Mouse (Mus musculus) MEL (cell line): Measurements from ENCODE around the gene Lrig3. TPM values are rescaled to one million over a fixed set of nuclear protein-coding genes. Genes with fewer than 3 reads are reported as not detected.

Experiments used
- DNase-seq: peaks from one replicate; pipeline ENCODE4 v3.0.0; 2011; ENCODE audit warnings: low read depth, low spot score
- H3K27ac ChIP-seq: 2 replicates; pipeline ENCODE4 v1.5.1; 2012; ENCODE audit warnings: low read depth, mild to moderate bottlenecking, control low read depth, low read length, moderate library complexity; ENCODE audit not compliant: control insufficient read depth
- H3K27me3 ChIP-seq, 2 experiments: fragments of 150-350 bp in 1 of 2; sonication (generic) in 1 of 2; 2 replicates each; pipeline ENCODE4 v1.6.1; 2012; ENCODE audit warnings: low read length in 2 of 2, mild to moderate bottlenecking in 2 of 2, improper control_type of control experiment in 1 of 2, moderate library complexity in 1 of 2; ENCODE audit not compliant: insufficient read depth in 2 of 2, control insufficient read depth in 1 of 2
- H3K36me3 ChIP-seq, 2 experiments: 2 replicates each; pipeline ENCODE4 v1.6.1; 2012 to 2014; ENCODE audit warnings: low read length in 2 of 2, improper control_type of control experiment in 1 of 2, inconsistent platforms in 1 of 2, mild to moderate bottlenecking in 1 of 2; ENCODE audit not compliant: insufficient read depth in 2 of 2, control insufficient read depth in 1 of 2
- H3K4me1 ChIP-seq, 2 experiments: fragments of 150-350 bp in 1 of 2; sonication (generic) in 1 of 2; 2 replicates each; pipeline ENCODE4 v1.6.1; 2012; ENCODE audit warnings: low read length in 2 of 2, improper control_type of control experiment in 1 of 2, mild to moderate bottlenecking in 1 of 2; ENCODE audit not compliant: insufficient read depth in 2 of 2, control insufficient read depth in 1 of 2
- H3K4me3 ChIP-seq, 2 experiments: fragments of 150-350 bp in 1 of 2; sonication (generic) in 1 of 2; 2 replicates each; pipeline ENCODE4 v1.5.1; 2012; ENCODE audit warnings: low read depth in 2 of 2, low read length in 2 of 2, mild to moderate bottlenecking in 2 of 2, moderate library complexity in 2 of 2, control low read depth in 1 of 2, improper control_type of control experiment in 1 of 2; ENCODE audit not compliant: control insufficient read depth in 1 of 2, insufficient read depth in 1 of 2
- H3K79me2 ChIP-seq: 2 replicates; pipeline ENCODE4 v1.6.1; 2012; ENCODE audit warnings: mild to moderate bottlenecking, low read length, moderate library complexity; ENCODE audit not compliant: control insufficient read depth, poor library complexity, insufficient read depth
- H3K9ac ChIP-seq: 2 replicates; pipeline ENCODE4 v1.6.1; 2012; ENCODE audit warnings: low read depth, mild to moderate bottlenecking, control low read depth, low read length, moderate library complexity; ENCODE audit not compliant: control insufficient read depth, poor library complexity, severe bottlenecking
- H3K9me3 ChIP-seq: fragments of 150-350 bp; sonication (generic); replicated peaks from 2 replicates; pipeline ENCODE4 v1.6.1; 2012; ENCODE audit warnings: mild to moderate bottlenecking, low read length, improper control_type of control experiment, moderate library complexity; ENCODE audit not compliant: insufficient read depth
- CHD1 ChIP-seq: IDR thresholded peaks from 2 replicates; pipeline ENCODE4 v1.6.1; 2012; ENCODE audit warnings: low read depth, mild to moderate bottlenecking, inconsistent platforms, low read length, improper control_type of control experiment
- CHD2 ChIP-seq: IDR thresholded peaks from 2 replicates; pipeline ENCODE4 v1.6.1; 2011; ENCODE audit warnings: low read length, improper control_type of control experiment
- CTCF ChIP-seq, 3 experiments: IDR thresholded peaks in 2 of 3; conservative IDR thresholded peaks in 1 of 3; 2 replicates each; pipeline ENCODE4 v1.5.1; 2011 to 2012; ENCODE audit warnings: low read length in 3 of 3, low read depth in 2 of 3, mild to moderate bottlenecking in 2 of 3, improper control_type of control experiment in 1 of 3, inconsistent platforms in 1 of 3, mixed read lengths in 1 of 3, moderate library complexity in 1 of 3; ENCODE audit not compliant: control insufficient read depth in 1 of 3, insufficient read depth in 1 of 3, poor library complexity in 1 of 3, severe bottlenecking in 1 of 3
- E2F4 ChIP-seq: IDR thresholded peaks from 2 replicates; pipeline ENCODE4 v1.6.1; 2011; ENCODE audit warnings: low read depth, low read length, improper control_type of control experiment, borderline replicate concordance
- ELF1 ChIP-seq: IDR thresholded peaks from 2 replicates; pipeline ENCODE4 v1.6.1; 2014; ENCODE audit warnings: low read depth, mild to moderate bottlenecking, inconsistent platforms, low read length, improper control_type of control experiment, moderate library complexity
- EP300 ChIP-seq, 2 experiments: IDR thresholded peaks; 2 replicates each; pipeline ENCODE4 v1.6.1; 2011; ENCODE audit warnings: improper control_type of control experiment in 2 of 2, low read length in 2 of 2, low read depth in 1 of 2, mild to moderate bottlenecking in 1 of 2
- GABPA ChIP-seq: IDR thresholded peaks from 2 replicates; pipeline ENCODE4 v1.6.1; 2012; ENCODE audit warnings: low read depth, mild to moderate bottlenecking, inconsistent platforms, low read length, improper control_type of control experiment, moderate library complexity
- GATA1 ChIP-seq: IDR thresholded peaks from 2 replicates; pipeline ENCODE4 v1.6.1; 2011; ENCODE audit warnings: low read depth, low read length, improper control_type of control experiment
- JUND ChIP-seq: IDR thresholded peaks from 2 replicates; pipeline ENCODE4 v1.6.1; 2011; ENCODE audit warnings: low read depth, mild to moderate bottlenecking, improper control_type of control experiment, low read length
- MAFK ChIP-seq: IDR thresholded peaks from 2 replicates; pipeline ENCODE4 v1.6.1; 2011; ENCODE audit warnings: low read depth, mild to moderate bottlenecking, low read length, improper control_type of control experiment, borderline replicate concordance
- MAZ ChIP-seq: IDR thresholded peaks from 2 replicates; pipeline ENCODE4 v1.6.1; 2012; ENCODE audit warnings: low read depth, mild to moderate bottlenecking, inconsistent platforms, low read length, improper control_type of control experiment
- MEF2A ChIP-seq: IDR thresholded peaks from 2 replicates; pipeline ENCODE4 v1.6.1; 2014; ENCODE audit warnings: low read depth, mild to moderate bottlenecking, inconsistent platforms, low read length, improper control_type of control experiment; ENCODE audit not compliant: poor library complexity, insufficient replicate concordance, severe bottlenecking; ENCODE audit errors: extremely low read depth
- MXI1 ChIP-seq: IDR thresholded peaks from 2 replicates; pipeline ENCODE4 v1.6.1; 2011; ENCODE audit warnings: mild to moderate bottlenecking, low read depth, low read length, improper control_type of control experiment
- MYB ChIP-seq: IDR thresholded peaks from 2 replicates; pipeline ENCODE4 v1.6.1; 2011; ENCODE audit warnings: mild to moderate bottlenecking, low read depth, low read length, improper control_type of control experiment
- NELFE ChIP-seq: IDR thresholded peaks from 2 replicates; pipeline ENCODE4 v1.6.1; 2011; ENCODE audit warnings: low read depth, low read length, improper control_type of control experiment
- RCOR1 ChIP-seq: IDR thresholded peaks from 2 replicates; pipeline ENCODE4 v1.6.1; 2012; ENCODE audit warnings: low read depth, mild to moderate bottlenecking, inconsistent platforms, low read length, improper control_type of control experiment
- TAL1 ChIP-seq: IDR thresholded peaks from 2 replicates; pipeline ENCODE4 v1.6.1; 2012; ENCODE audit warnings: mild to moderate bottlenecking, inconsistent platforms, low read length, moderate library complexity, mixed read lengths
- USF1 ChIP-seq: IDR thresholded peaks from 2 replicates; pipeline ENCODE4 v1.6.1; 2014; ENCODE audit warnings: low read depth, mild to moderate bottlenecking, inconsistent platforms, low read length, improper control_type of control experiment, moderate library complexity
- USF2 ChIP-seq, 2 experiments: IDR thresholded peaks; 2 replicates each; pipeline ENCODE4 v1.6.1; 2011 to 2012; ENCODE audit warnings: improper control_type of control experiment in 2 of 2, low read length in 2 of 2, borderline replicate concordance in 1 of 2, inconsistent platforms in 1 of 2, low read depth in 1 of 2, mild to moderate bottlenecking in 1 of 2; ENCODE audit not compliant: insufficient read depth in 1 of 2
- ZC3H11A ChIP-seq: IDR thresholded peaks from 2 replicates; pipeline ENCODE4 v1.6.1; 2012; ENCODE audit warnings: low read depth, mild to moderate bottlenecking, inconsistent platforms, low read length, improper control_type of control experiment
- ZNF384 ChIP-seq: IDR thresholded peaks from 2 replicates; pipeline ENCODE4 v1.6.1; 2012; ENCODE audit warnings: low read depth, mild to moderate bottlenecking, inconsistent platforms, low read length, improper control_type of control experiment
- polyA plus RNA-seq, 2 experiments: library from polyadenylated mRNA; stranded (reverse) in 1 of 2; unstranded in 1 of 2; fragments of >175 nt in 1 of 2; fragments of >200 nt in 1 of 2; gene quantifications; 2 replicates each; pipeline versions ENCODE4 v1.2.1 to v1.2.4; 2012; ENCODE audit warnings: low replicate concordance in 2 of 2, low read depth in 1 of 2; ENCODE audit not compliant: insufficient read length in 2 of 2, insufficient read depth in 1 of 2, missing spikeins in 1 of 2
- total RNA-seq: library from RNA; depleted of rRNA; stranded (reverse); fragments of 300-350 nt; gene quantifications from 2 replicates; pipeline ENCODE4 v1.2.3, GENCODE M21; 2012

Gene Lrig3
- total and polyA plus RNA-seq, 3 experiments: not detected

GRCm38 (mm10) chr10:125940316-125941059 lies 25.5 kb upstream of the Lrig3 start:
- Histone ChIP-seq H3K4me3 (no peak overlapping the region), H3K27ac (no peak overlapping the region), H3K79me2 (no peaks in the 10 kb centered on the region), H3K4me1 (no peaks in the 10 kb centered on the region), H3K9ac (no peak overlapping the region), H3K27me3 (no peaks in the 10 kb centered on the region), H3K36me3 (no peaks in the 10 kb centered on the region), H3K9me3 (no peaks in the 10 kb centered on the region)
- TF ChIP-seq ELF1 (no peak), USF1 (no peak), RCOR1 (no peak), MXI1 (no peak), JUND (no peak), EP300 (IDR thresholded peaks at IDR 0.05; ENCODE audit: low read depth in 1 of 2, low read length in 2 of 2) (no peak), MYB (no peak), MAZ (no peak), CTCF (IDR thresholded peaks at IDR 0.05 in 2 of 3, conservative IDR thresholded peaks at IDR 0.05 in 1 of 3; ENCODE audit: control insufficient read depth in 1 of 3, insufficient read depth in 1 of 3, low read depth in 2 of 3, low read length in 3 of 3, poor library complexity in 1 of 3, severe bottlenecking in 1 of 3) (no peak), USF2 (IDR thresholded peaks at IDR 0.05; ENCODE audit: borderline replicate concordance in 1 of 2, insufficient read depth in 1 of 2, low read depth in 1 of 2, low read length in 2 of 2) (no peak), GATA1 (no peak), MEF2A (no peak)
- DNase-seq: no peak

- no peak overlapping the region for H3K4me3 ChIP-seq
- no peaks in the 10 kb centered on the region for H3K36me3 ChIP-seq
- H3K4me1 ChIP-seq: no peaks in the 10 kb centered on the region
- H3K79me2 ChIP-seq: no peaks in the 10 kb centered on the region
- no peaks in the 10 kb centered on the region for H3K27me3 ChIP-seq
- no peak overlapping the region for H3K9ac ChIP-seq
- DNase-seq: no peak
- H3K9me3 ChIP-seq: no peaks in the 10 kb centered on the region
- TF ChIP-seq TAL1 (no peak), ZNF384 (no peak), CTCF (IDR thresholded peaks at IDR 0.05 in 2 of 3, conservative IDR thresholded peaks at IDR 0.05 in 1 of 3; ENCODE audit: control insufficient read depth in 1 of 3, insufficient read depth in 1 of 3, low read depth in 2 of 3, low read length in 3 of 3, poor library complexity in 1 of 3, severe bottlenecking in 1 of 3) (no peak), GATA1 (no peak), EP300 (IDR thresholded peaks at IDR 0.05; ENCODE audit: low read depth in 1 of 2, low read length in 2 of 2) (no peak), CHD1 (no peak), ZC3H11A (no peak), GABPA (no peak), RCOR1 (no peak), MYB (no peak), MAFK (no peak), USF2 (IDR thresholded peaks at IDR 0.05; ENCODE audit: borderline replicate concordance in 1 of 2, insufficient read depth in 1 of 2, low read depth in 1 of 2, low read length in 2 of 2) (no peak), E2F4 (no peak), CHD2 (no peak), NELFE (no peak), ELF1 (no peak)
- H3K27ac ChIP-seq: no peak overlapping the region
These were observed 22.9 kb upstream of the Lrig3 start for GRCm38 (mm10) chr10:125943098-125943497.
